Mouse (Mus musculus): ENCODE results near the gene Sbp. TPM values are rescaled to one million over a fixed set of nuclear protein-coding genes. Genes with fewer than 3 reads are reported as not detected.
"Not testable (repeated sequence)": the region's sequence is repeated elsewhere in the genome, so short reads cannot be mapped to it uniquely, and the experiment has no call there.

Sbp gene
- polyA plus RNA-seq (2016; fragmentation: Nextera tagmentation; extraction: Ambion mirVana): not detected in 2 replicates

GRCm38 (mm10) chr17:23941372-23941771 is at the start of gene Sbp:
Gene Sbp, plus strand, starts transcription at chr17:23941672.
- H3K4me1 ChIP-seq: no peaks in the 10 kb centered on the region
- no peaks in the 10 kb centered on the region for H3K36me3 ChIP-seq (replicated peaks)
- no peaks in the 10 kb centered on the region for H3K27me3 ChIP-seq (ENCODE audit: poor library complexity, severe bottlenecking)
- no peak for DNase-seq (ENCODE audit: extremely low spot score, low spot score)
- H3K4me3 ChIP-seq: no peak within 1 kb of the TSS
- no peak within 1 kb of the TSS for H3K27ac ChIP-seq
- H3K9me3 ChIP-seq: no peaks in the 10 kb centered on the region

- 82% methylated on average over 4 of the region's 4 CpGs for WGBS
- H3K36me3 ChIP-seq (replicated peaks); H3K4me1 ChIP-seq; H3K4me3 ChIP-seq; H3K9me3 ChIP-seq; H3K27ac ChIP-seq; DNase-seq (ENCODE audit: extremely low spot score, low spot score); H3K27me3 ChIP-seq (ENCODE audit: poor library complexity, severe bottlenecking): not testable (repeated sequence)
These were observed 24.3 kb upstream of the Sbp start, which contains the start of gene Dcpp3 for GRCm38 (mm10) chr17:23917158-23917557. Gene Dcpp3, plus strand, starts transcription at chr17:23917458.

GRCm38 (mm10) chr17:23924531-23925007 is 16.9 kb upstream of the Sbp start:
- H3K4me1 ChIP-seq: peaks cover 27% of the 10 kb centered on the region
- peak; percentile 94 for DNase-seq (ENCODE audit: extremely low spot score, low spot score)
- peaks cover 7% of the 10 kb centered on the region; the same call in 1 of the 2 replicates for H3K27me3 ChIP-seq (ENCODE audit: poor library complexity, severe bottlenecking)
- no peaks in the 10 kb centered on the region for H3K9me3 ChIP-seq
- H3K36me3 ChIP-seq (replicated peaks): no peaks in the 10 kb centered on the region
- H3K27ac ChIP-seq: peak overlapping the region; percentile 95
- WGBS: 1% methylated on average over 29 of the region's 29 CpGs
- peak overlapping the region; percentile 64 for H3K4me3 ChIP-seq

GRCm38 (mm10) chr17:23925090-23925493 is 16.4 kb upstream of the Sbp start:
- Histone ChIP-seq H3K36me3 (replicated peaks) (no peaks in the 10 kb centered on the region), H3K9me3 (no peaks in the 10 kb centered on the region), H3K27me3 (ENCODE audit: poor library complexity, severe bottlenecking) (peaks cover 7% of the 10 kb centered on the region; the same call in 1 of the 2 replicates), H3K4me1 (peaks cover 27% of the 10 kb centered on the region), H3K27ac (peak overlapping the region; percentile 95), H3K4me3 (peak overlapping the region; percentile 64)
- no peak for DNase-seq (ENCODE audit: extremely low spot score, low spot score)
- WGBS: under 1% methylated on average over 14 of the region's 14 CpGs

GRCm38 (mm10) chr17:23931157-23931556 is 10.3 kb upstream of the Sbp start:
- Histone ChIP-seq H3K9me3 (no peaks in the 10 kb centered on the region), H3K4me3 (no peak overlapping the region), H3K36me3 (replicated peaks) (no peaks in the 10 kb centered on the region), H3K4me1 (peaks cover 7% of the 10 kb centered on the region; the same call in 1 of the 2 replicates), H3K27me3 (ENCODE audit: poor library complexity, severe bottlenecking) (peaks cover 7% of the 10 kb centered on the region; the same call in 1 of the 2 replicates), H3K27ac (no peak overlapping the region)
- DNase-seq (ENCODE audit: extremely low spot score, low spot score): no peak
- 90% methylated on average over 5 of the region's 5 CpGs for WGBS

- H3K27ac ChIP-seq; H3K27me3 ChIP-seq (ENCODE audit: poor library complexity, severe bottlenecking); H3K9me3 ChIP-seq; H3K36me3 ChIP-seq (replicated peaks); H3K4me1 ChIP-seq; DNase-seq (ENCODE audit: extremely low spot score, low spot score); H3K4me3 ChIP-seq: not testable (repeated sequence)
- 86% methylated on average over 4 of the region's 4 CpGs for WGBS
These were observed 6.0 kb downstream of the Sbp start for GRCm38 (mm10) chr17:23947486-23947885.

- H3K9me3 ChIP-seq: no peaks in the 10 kb centered on the region
- no peak for DNase-seq (ENCODE audit: extremely low spot score, low spot score)
- H3K4me1 ChIP-seq: no peaks in the 10 kb centered on the region
- H3K27ac ChIP-seq: no peak overlapping the region
- no peaks in the 10 kb centered on the region for H3K36me3 ChIP-seq (replicated peaks)
- no peaks in the 10 kb centered on the region for H3K27me3 ChIP-seq (ENCODE audit: poor library complexity, severe bottlenecking)
- H3K4me3 ChIP-seq: no peak overlapping the region
- WGBS: 86% methylated on average over 2 of the region's 2 CpGs
These were observed 7.6 kb downstream of the Sbp start for GRCm38 (mm10) chr17:23949068-23949467.

- not testable (repeated sequence) for H3K9me3 ChIP-seq; H3K4me3 ChIP-seq; H3K27me3 ChIP-seq (ENCODE audit: poor library complexity, severe bottlenecking); H3K36me3 ChIP-seq (replicated peaks); H3K27ac ChIP-seq; DNase-seq (ENCODE audit: extremely low spot score, low spot score); H3K4me1 ChIP-seq
- 81% methylated on average over 4 of the region's 4 CpGs for WGBS
These were observed 9.4 kb downstream of the Sbp start for GRCm38 (mm10) chr17:23950828-23951227.

GRCm38 (mm10) chr17:23955174-23955573 is 13.7 kb downstream of the Sbp start, which contains the start of gene Sbpl:
Gene Sbpl, minus strand, starts transcription at chr17:23955274.
- peaks cover 2% of the 10 kb centered on the region; the same call in 1 of the 2 replicates for H3K4me1 ChIP-seq
- H3K9me3 ChIP-seq: no peaks in the 10 kb centered on the region
- WGBS: 82% methylated on average over 5 of the region's 5 CpGs

GRCm38 (mm10) chr17:23960084-23960738 is 18.7 kb downstream of the Sbp start:
- H3K4me1 ChIP-seq: peaks cover 3% of the 10 kb centered on the region; the same call in 1 of the 2 replicates
- DNase-seq (ENCODE audit: extremely low spot score, low spot score): peak; percentile 86
- no peaks in the 10 kb centered on the region for H3K9me3 ChIP-seq
- no peaks in the 10 kb centered on the region for H3K36me3 ChIP-seq (replicated peaks)
- H3K27me3 ChIP-seq (ENCODE audit: poor library complexity, severe bottlenecking): no peaks in the 10 kb centered on the region
- 41% methylated on average over 3 of the region's 3 CpGs for WGBS
- H3K27ac ChIP-seq: peak overlapping the region; percentile 80
- H3K4me3 ChIP-seq: no peak overlapping the region

More at GRCm38 (mm10) chr17:23955174-23955573, 13.7 kb downstream of the Sbp start, which contains the start of gene Sbpl:
- Histone ChIP-seq H3K27me3 (ENCODE audit: poor library complexity, severe bottlenecking) (no peaks in the 10 kb centered on the region), H3K4me3 (no peak within 1 kb of the TSS), H3K27ac (no peak within 1 kb of the TSS), H3K36me3 (replicated peaks) (no peaks in the 10 kb centered on the region)
- DNase-seq (ENCODE audit: extremely low spot score, low spot score): no peak

GRCm38 (mm10) chr17:23961573-23962122 is 20.2 kb downstream of the Sbp start:
- Histone ChIP-seq H3K36me3 (replicated peaks) (no peaks in the 10 kb centered on the region), H3K9me3 (no peaks in the 10 kb centered on the region), H3K27me3 (ENCODE audit: poor library complexity, severe bottlenecking) (no peaks in the 10 kb centered on the region), H3K27ac (no peak overlapping the region), H3K4me3 (no peak overlapping the region), H3K4me1 (peaks cover 13% of the 10 kb centered on the region)
- WGBS: 38% methylated on average over 4 of the region's 4 CpGs
- no peak for DNase-seq (ENCODE audit: extremely low spot score, low spot score)

- H3K27ac ChIP-seq: no peak overlapping the region
- 45% methylated on average over 6 of the region's 6 CpGs for WGBS
- no peaks in the 10 kb centered on the region for H3K27me3 ChIP-seq (ENCODE audit: poor library complexity, severe bottlenecking)
- no peak overlapping the region for H3K4me3 ChIP-seq
- H3K9me3 ChIP-seq: no peaks in the 10 kb centered on the region
- peaks cover 10% of the 10 kb centered on the region for H3K4me1 ChIP-seq
- H3K36me3 ChIP-seq (replicated peaks): no peaks in the 10 kb centered on the region
- no peak for DNase-seq (ENCODE audit: extremely low spot score, low spot score)
These were observed 24.4 kb downstream of the Sbp start for GRCm38 (mm10) chr17:23965805-23966425.

All from forebrain, embryonic 10.5 days (tissue).